Mouse (Mus musculus) lung, embryonic 16.5 days (tissue): ENCODE measurements around the gene Saysd1. TPM values are rescaled to one million over a fixed set of nuclear protein-coding genes. Genes with fewer than 3 reads are reported as not detected.

ENCODE experiments used
- ATAC-seq: fragments of 200-750 bp; cut with Nextera tagmentation; 2 replicates; pipeline ENCODE4 v1.8.0; 2017; ENCODE audit warnings: low read depth, mild to moderate bottlenecking, moderate library complexity
- H3K27ac ChIP-seq: fragments of 300-500 bp; sonication (generic); 2 replicates; pipeline ENCODE4 v1.5.1; 2014; ENCODE audit warnings: mild to moderate bottlenecking, control low read depth, low read length
- H3K27me3 ChIP-seq: fragments of 300-500 bp; sonication (generic); 2 replicates; pipeline ENCODE4 v1.6.1; 2014; ENCODE audit warnings: low read depth, low read length, mixed read lengths; ENCODE audit not compliant: control insufficient read depth, insufficient read depth
- H3K36me3 ChIP-seq: fragments of 300-500 bp; sonication (generic); 2 replicates; pipeline ENCODE4 v1.6.1; 2014; ENCODE audit warnings: low read length; ENCODE audit not compliant: control insufficient read depth, insufficient read depth
- H3K4me1 ChIP-seq: fragments of 300-500 bp; sonication (generic); replicated peaks from 2 replicates; pipeline ENCODE4 v1.6.1; 2014; ENCODE audit warnings: low read length, mixed read lengths; ENCODE audit not compliant: control insufficient read depth, insufficient read depth
- H3K4me2 ChIP-seq: fragments of 300-500 bp; sonication (generic); 2 replicates; pipeline ENCODE4 v1.6.1; 2014; ENCODE audit warnings: low read depth, low read length, control low read depth
- H3K4me3 ChIP-seq: fragments of 300-500 bp; sonication (generic); 2 replicates; pipeline ENCODE4 v1.5.1; 2014; ENCODE audit warnings: mild to moderate bottlenecking, low read length, control low read depth
- H3K9ac ChIP-seq: fragments of 300-500 bp; sonication (generic); 2 replicates; pipeline ENCODE4 v1.6.1; 2014; ENCODE audit warnings: low read length, control low read depth
- H3K9me3 ChIP-seq: fragments of 300-500 bp; sonication (generic); 2 replicates; pipeline ENCODE4 v1.6.1; 2016; ENCODE audit warnings: low read length; ENCODE audit not compliant: control insufficient read depth
- WGBS: fragments of 180-500 bp; shearing (Covaris S2); extraction: QIAGEN DNeasy Blood & Tissue Kit; methylation state at CpG from one replicate; pipeline ENCODE4 v1.1.7; 2014; 5-methylcytosine and 5-hydroxymethylcytosine counted together
- polyA plus RNA-seq: library from polyadenylated mRNA; unstranded; fragments of >200 nt; fragmentation: Nextera tagmentation; extraction: Ambion mirVana; gene quantifications from 2 replicates; pipeline ENCODE4 v1.2.1, GENCODE M21; 2015

Saysd1 gene
- polyA plus RNA-seq, 1 experiment from 2014 or later = 12.4 TPM

DNA sequence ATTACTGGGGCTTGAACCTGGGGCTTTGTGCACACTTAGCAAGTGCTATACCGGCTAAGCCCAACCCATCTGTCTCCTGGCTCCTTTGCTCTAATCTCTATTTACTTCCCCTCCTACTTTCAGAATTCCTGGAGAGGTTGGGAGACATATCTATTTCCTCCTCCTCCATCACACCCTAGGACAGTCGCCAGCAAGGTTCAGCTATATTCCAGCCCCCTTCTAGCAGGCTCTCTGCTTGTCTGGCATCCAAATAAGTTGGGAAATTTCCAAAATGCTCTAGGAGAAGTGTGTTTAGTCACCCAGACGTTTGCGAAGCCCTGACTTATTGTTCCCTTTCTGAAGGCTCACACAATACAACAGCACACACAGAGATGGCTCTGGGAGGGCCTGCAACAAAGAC lies 35.1 kb downstream of the Saysd1 start:
- Histone ChIP-seq H3K4me1 (no peaks in the 10 kb centered on the region), H3K9me3 (no peaks in the 10 kb centered on the region), H3K4me3 (no peak overlapping the region), H3K27me3 (no peaks in the 10 kb centered on the region), H3K27ac (no peak overlapping the region), H3K9ac (no peak overlapping the region), H3K4me2 (no peak overlapping the region), H3K36me3 (no peaks in the 10 kb centered on the region)
- ATAC-seq = peak; percentile 38
- 21% methylated on average over 4 of the region's 4 CpGs for WGBS

DNA sequence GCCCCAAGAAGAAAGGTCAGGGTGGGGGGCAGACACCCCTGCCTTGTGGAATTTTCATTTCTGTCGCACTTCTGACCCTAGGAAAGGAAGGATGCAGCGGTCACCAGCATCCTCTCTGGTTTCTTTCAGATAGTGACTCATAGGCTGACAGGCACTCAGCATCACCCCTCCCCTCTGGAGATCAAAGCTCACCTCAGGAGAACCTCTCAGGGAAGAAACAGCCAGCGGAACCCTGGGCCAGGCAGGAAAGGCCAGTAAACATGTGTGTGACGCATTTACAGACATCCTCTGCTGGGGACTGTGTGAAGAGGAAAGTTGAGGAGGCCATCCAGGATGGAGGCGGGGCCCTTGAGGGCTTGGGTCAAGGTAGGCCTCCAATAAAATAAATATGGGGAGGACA lies 40.3 kb downstream of the Saysd1 start:
- ATAC-seq = peak; percentile 74
- H3K4me1 ChIP-seq = no peaks in the 10 kb centered on the region
- H3K9ac ChIP-seq = no peak overlapping the region
- no peaks in the 10 kb centered on the region for H3K27me3 ChIP-seq
- no peak overlapping the region for H3K4me2 ChIP-seq
- no peaks in the 10 kb centered on the region for H3K36me3 ChIP-seq
- H3K27ac ChIP-seq = no peak overlapping the region
- no peak overlapping the region for H3K4me3 ChIP-seq
- WGBS = 16% methylated on average over 5 of the region's 5 CpGs
- no peaks in the 10 kb centered on the region for H3K9me3 ChIP-seq

DNA sequence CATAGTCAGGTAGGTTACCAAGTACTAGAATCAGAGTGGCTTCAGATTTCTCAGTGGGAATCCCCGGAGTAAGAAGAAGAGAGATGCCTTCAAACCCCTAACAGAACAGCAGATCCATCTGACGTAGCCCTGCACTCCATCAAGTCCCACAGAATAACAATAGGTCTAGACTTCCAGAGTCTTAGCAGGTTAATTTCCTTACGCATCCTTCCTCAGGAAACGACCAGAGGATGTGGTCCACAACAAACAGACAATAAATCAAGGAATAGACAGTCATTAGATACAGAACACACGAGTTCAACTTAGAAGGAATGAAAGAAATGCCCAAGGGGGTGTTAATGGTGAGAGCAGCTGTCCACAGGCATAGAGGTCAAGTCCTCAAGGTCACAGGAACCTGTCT lies 43.4 kb downstream of the Saysd1 start:
- Histone ChIP-seq H3K27me3 (no peaks in the 10 kb centered on the region), H3K4me2 (no peak overlapping the region), H3K9ac (no peak overlapping the region), H3K4me1 (no peaks in the 10 kb centered on the region), H3K4me3 (no peak overlapping the region), H3K36me3 (no peaks in the 10 kb centered on the region), H3K27ac (no peak overlapping the region), H3K9me3 (no peaks in the 10 kb centered on the region)
- ATAC-seq = no peak
- WGBS = 35% methylated on average over 5 of the region's 5 CpGs

- H3K4me3 ChIP-seq = no peak overlapping the region
- WGBS = 15% methylated on average over 7 of the region's 7 CpGs
Measured at GRCm38 (mm10) chr14:20093493-20093892, 44.8 kb downstream of the Saysd1 start.

GRCm38 (mm10) chr14:20084335-20084734 lies 54.0 kb downstream of the Saysd1 start:
- Histone ChIP-seq H3K27me3 (no peaks in the 10 kb centered on the region), H3K9ac (no peak overlapping the region), H3K36me3 (no peaks in the 10 kb centered on the region), H3K27ac (no peak overlapping the region), H3K4me1 (peaks cover 11% of the 10 kb centered on the region), H3K4me3 (no peak overlapping the region), H3K4me2 (no peak overlapping the region), H3K9me3 (no peaks in the 10 kb centered on the region)
- ATAC-seq = no peak

More at GRCm38 (mm10) chr14:20093493-20093892, 44.8 kb downstream of the Saysd1 start:
- no peaks in the 10 kb centered on the region for H3K27me3 ChIP-seq
- no peak overlapping the region for H3K4me2 ChIP-seq
- no peaks in the 10 kb centered on the region for H3K36me3 ChIP-seq
- H3K9me3 ChIP-seq = no peaks in the 10 kb centered on the region
- no peak overlapping the region for H3K27ac ChIP-seq
- H3K9ac ChIP-seq = no peak overlapping the region
- H3K4me1 ChIP-seq = no peaks in the 10 kb centered on the region
- ATAC-seq = no peak

- 2% methylated on average over 56 of the region's 56 CpGs for WGBS
- Histone ChIP-seq H3K27me3 (no peaks in the 10 kb centered on the region), H3K27ac (peak overlapping the region; percentile 98), H3K9ac (peak overlapping the region; percentile 84), H3K4me1 (peaks cover 11% of the 10 kb centered on the region), H3K36me3 (no peaks in the 10 kb centered on the region), H3K4me3 (peak overlapping the region; percentile 74), H3K4me2 (peak overlapping the region; percentile 90), H3K9me3 (no peaks in the 10 kb centered on the region)
- ATAC-seq = peak; percentile 98
Measured at GRCm38 (mm10) chr14:20082536-20083325, 55.6 kb downstream of the Saysd1 start.

- Histone ChIP-seq H3K27ac (peak overlapping the region; percentile 98), H3K36me3 (no peaks in the 10 kb centered on the region), H3K4me1 (peaks cover 11% of the 10 kb centered on the region), H3K27me3 (no peaks in the 10 kb centered on the region), H3K4me2 (peak overlapping the region; percentile 90), H3K9me3 (no peaks in the 10 kb centered on the region), H3K4me3 (peak overlapping the region; percentile 74), H3K9ac (peak overlapping the region; percentile 84)
- 0 out of 2 replicates have a peak, but pooled peaks have one; percentile 0 for ATAC-seq
- WGBS = 63% methylated on average over 5 of the region's 5 CpGs
Measured at GRCm38 (mm10) chr14:20081937-20082533, 56.3 kb downstream of the Saysd1 start.

DNA sequence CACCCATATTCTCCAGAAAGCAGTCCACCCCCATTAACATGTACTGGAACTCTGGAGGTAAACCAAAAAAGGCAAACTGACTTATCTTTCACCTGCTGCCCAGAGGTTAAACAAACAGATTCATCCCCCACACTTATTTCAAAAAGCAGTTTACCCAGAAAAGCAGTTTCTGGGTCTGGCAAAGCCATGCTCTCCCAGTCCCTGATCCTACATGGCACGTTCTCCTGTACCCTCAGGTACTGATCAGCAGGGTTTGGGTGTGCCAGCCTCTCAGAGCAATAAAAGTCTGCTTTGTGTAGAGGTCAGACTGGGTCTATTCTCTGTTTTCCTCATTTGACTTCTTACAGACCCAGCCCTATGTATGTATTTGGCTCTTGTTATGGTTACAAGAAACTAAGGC lies 57.2 kb downstream of the Saysd1 start:
- no peak overlapping the region for H3K27ac ChIP-seq
- no peak overlapping the region for H3K4me3 ChIP-seq
- no peaks in the 10 kb centered on the region for H3K27me3 ChIP-seq
- no peak overlapping the region for H3K4me2 ChIP-seq
- 77% methylated on average over 1 of the region's 1 CpGs for WGBS
- H3K4me1 ChIP-seq = peaks cover 11% of the 10 kb centered on the region
- no peaks in the 10 kb centered on the region for H3K36me3 ChIP-seq
- no peaks in the 10 kb centered on the region for H3K9me3 ChIP-seq
- H3K9ac ChIP-seq = no peak overlapping the region
- no peak for ATAC-seq

DNA sequence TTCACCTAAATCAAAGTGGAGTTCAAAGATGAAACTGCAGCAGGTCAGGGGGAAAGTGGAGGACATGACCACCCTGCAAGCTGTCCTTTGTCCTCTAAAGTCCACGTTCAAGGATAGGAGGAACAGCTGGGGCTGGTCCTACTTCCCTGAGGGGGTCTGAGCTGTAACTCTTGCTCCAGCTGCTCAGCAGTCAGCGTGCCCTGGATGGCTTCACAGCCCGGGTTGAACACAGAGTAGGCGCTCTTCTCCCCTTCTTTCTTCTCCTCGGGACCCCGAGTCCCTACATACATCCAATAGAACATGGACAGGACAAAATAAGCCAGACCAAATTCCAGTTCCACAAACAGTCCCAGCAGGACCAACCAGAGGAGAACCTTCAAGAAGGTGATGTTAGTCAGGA lies 61.2 kb downstream of the Saysd1 start:
- ATAC-seq = no peak
- Histone ChIP-seq H3K9me3 (no peaks in the 10 kb centered on the region), H3K4me3 (no peak overlapping the region), H3K27me3 (no peaks in the 10 kb centered on the region), H3K4me2 (no peak overlapping the region), H3K36me3 (no peaks in the 10 kb centered on the region), H3K27ac (no peak overlapping the region), H3K9ac (no peak overlapping the region), H3K4me1 (peaks cover 5% of the 10 kb centered on the region)
- WGBS = 85% methylated on average over 6 of the region's 6 CpGs
